Mouse (Mus musculus) forebrain, embryonic 14.5 days (tissue): Measurements from ENCODE around the gene Ubr4. TPM values are rescaled to one million over a fixed set of nuclear protein-coding genes. Genes with fewer than 3 reads are reported as not detected.
A peak's percentile ranks its signal among the peaks of the same experiment; 100 is the strongest.

Source experiments
- ATAC-seq: fragments of 200-750 bp; cut with Nextera tagmentation; 2 replicates; pipeline ENCODE4 v1.8.0; 2017; ENCODE audit warnings: mild to moderate bottlenecking, moderate library complexity
- DNase-seq: peaks from one replicate; pipeline ENCODE4 v3.0.0-alpha.2; 2015; ENCODE audit warnings: low spot score
- H3K27ac ChIP-seq: fragments of 300-500 bp; sonication (generic); 2 replicates; pipeline ENCODE4 v1.5.1; 2014; ENCODE audit warnings: low read depth, mild to moderate bottlenecking, control low read depth, low read length, moderate library complexity
- H3K27me3 ChIP-seq: fragments of 300-500 bp; sonication (generic); replicated peaks from 2 replicates; pipeline ENCODE4 v1.6.1; 2014; ENCODE audit warnings: low read length, control low read depth, mixed read lengths; ENCODE audit not compliant: control insufficient read depth, insufficient read depth
- H3K36me3 ChIP-seq: fragments of 300-500 bp; sonication (generic); 2 replicates; pipeline ENCODE4 v1.6.1; 2014; ENCODE audit warnings: low read length, control low read depth; ENCODE audit not compliant: control insufficient read depth, insufficient read depth
- H3K4me1 ChIP-seq: fragments of 300-500 bp; sonication (generic); 2 replicates; pipeline ENCODE4 v1.6.1; 2014; ENCODE audit warnings: antibody characterized with exemption, low read length, control low read depth; ENCODE audit not compliant: control insufficient read depth, insufficient read depth
- H3K4me2 ChIP-seq: fragments of 300-500 bp; sonication (generic); 2 replicates; pipeline ENCODE4 v1.6.1; 2014; ENCODE audit warnings: mild to moderate bottlenecking, control low read depth, low read length
- H3K4me3 ChIP-seq: fragments of 300-500 bp; sonication (generic); 2 replicates; pipeline ENCODE4 v1.5.1; 2014; ENCODE audit warnings: low read depth, low read length, control low read depth
- H3K9ac ChIP-seq: fragments of 300-500 bp; sonication (generic); 2 replicates; pipeline ENCODE4 v1.6.1; 2014; ENCODE audit warnings: mild to moderate bottlenecking, low read length, control low read depth, moderate library complexity
- H3K9me3 ChIP-seq: fragments of 300-500 bp; sonication (generic); replicated peaks from 2 replicates; pipeline ENCODE4 v1.6.1; 2016; ENCODE audit warnings: low read length, control low read depth, mixed read lengths; ENCODE audit not compliant: control insufficient read depth
- WGBS: fragments of 180-500 bp; shearing (Covaris S2); extraction: QIAGEN DNeasy Blood & Tissue Kit; methylation state at CpG from one replicate; pipeline ENCODE4 v1.1.7; 2014; 5-methylcytosine and 5-hydroxymethylcytosine counted together
- polyA plus RNA-seq: library from polyadenylated mRNA; unstranded; fragments of >200 nt; fragmentation: Nextera tagmentation; extraction: Ambion mirVana; gene quantifications from 2 replicates; pipeline ENCODE4 v1.2.1, GENCODE M21; 2014

Gene Ubr4
- polyA plus RNA-seq, 1 experiment from 2014 or later: 51.3 TPM

DNA sequence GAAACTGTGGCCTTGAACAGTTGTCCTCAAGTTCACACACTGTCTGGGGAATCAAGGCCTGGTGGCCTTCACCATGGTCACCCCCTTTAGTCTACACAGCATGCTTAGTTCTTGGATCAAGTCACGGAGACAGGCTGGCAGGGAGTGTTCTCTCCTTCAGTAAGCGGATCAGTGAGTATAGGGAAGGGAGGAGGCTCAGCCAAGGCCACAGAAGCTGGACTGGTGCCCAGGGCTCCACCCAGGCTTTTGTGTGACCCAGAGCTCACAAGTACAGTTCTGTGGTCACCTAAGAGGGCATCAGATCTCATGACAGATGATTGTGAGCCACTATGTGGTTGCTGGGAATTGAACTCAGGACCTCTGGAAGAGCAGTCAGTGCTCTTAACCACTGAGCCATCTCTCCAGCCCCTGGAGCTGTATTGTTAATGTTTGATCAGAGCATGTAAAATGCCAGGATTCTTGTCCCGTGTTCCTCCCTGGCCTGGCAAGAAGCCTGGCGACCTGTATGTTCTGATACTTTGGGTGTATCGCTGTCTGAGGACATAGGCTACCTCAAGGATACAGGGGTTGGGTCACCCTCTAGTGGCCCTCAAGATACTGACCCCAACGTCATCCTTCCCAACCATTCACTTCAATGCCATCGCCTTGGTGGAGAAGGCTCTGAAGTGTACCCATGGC, 10.7 kb upstream of the Ubr4 start:
- Histone ChIP-seq H3K36me3 (peaks cover 14% of the 10 kb centered on the region), H3K9ac (no peak overlapping the region), H3K4me2 (no peak overlapping the region), H3K9me3 (no peaks in the 10 kb centered on the region), H3K27me3 (peaks cover 5% of the 10 kb centered on the region; the same call in 1 of the 2 replicates), H3K27ac (no peak overlapping the region), H3K4me1 (no peaks in the 10 kb centered on the region), H3K4me3 (no peak overlapping the region)
- no peak for ATAC-seq
- 66% methylated on average over 7 of the region's 7 CpGs for WGBS
- DNase-seq: no peak

DNA sequence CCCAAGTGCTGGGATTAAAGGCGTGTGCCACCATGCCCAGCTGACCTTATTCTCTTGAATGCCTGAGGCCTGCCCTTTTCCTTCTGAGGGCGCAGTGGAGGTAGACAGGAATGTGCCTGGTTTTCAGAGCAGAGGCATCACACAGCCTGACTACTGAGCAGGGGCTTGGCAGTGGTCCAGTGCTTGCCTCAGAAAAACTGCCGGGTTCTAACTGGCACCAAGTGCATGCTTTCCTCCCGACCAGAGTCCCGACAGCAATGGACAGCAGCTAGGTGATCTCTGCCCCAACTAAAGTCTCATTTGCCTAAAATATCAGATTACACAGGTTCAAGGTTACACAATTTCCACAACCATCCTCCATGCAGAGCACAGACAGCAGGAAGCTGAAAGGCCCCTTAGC, 8.7 kb upstream of the Ubr4 start:
- ATAC-seq: no peak
- DNase-seq: peak; percentile 23

GRCm38 (mm10) chr4:139345416-139346019, 6.9 kb upstream of the Ubr4 start:
- no peak for ATAC-seq
- Histone ChIP-seq H3K4me2 (no peak overlapping the region), H3K4me3 (no peak overlapping the region), H3K27me3 (no peaks in the 10 kb centered on the region), H3K9ac (no peak overlapping the region), H3K4me1 (no peaks in the 10 kb centered on the region), H3K36me3 (peaks cover 42% of the 10 kb centered on the region), H3K9me3 (no peaks in the 10 kb centered on the region), H3K27ac (no peak overlapping the region)
- 71% methylated on average over 23 of the region's 23 CpGs for WGBS
- DNase-seq: no peak

More for the DNA sequence above, 8.7 kb upstream of the Ubr4 start:
- Histone ChIP-seq H3K27me3 (no peaks in the 10 kb centered on the region), H3K4me2 (no peak overlapping the region), H3K4me3 (no peak overlapping the region), H3K9me3 (no peaks in the 10 kb centered on the region), H3K27ac (no peak overlapping the region), H3K4me1 (no peaks in the 10 kb centered on the region), H3K36me3 (peaks cover 32% of the 10 kb centered on the region), H3K9ac (no peak overlapping the region)
- WGBS: 49% methylated on average over 5 of the region's 5 CpGs

GRCm38 (mm10) chr4:139352832-139353231, 423 bp downstream of the Ubr4 start:
- Histone ChIP-seq H3K27me3 (no peaks in the 10 kb centered on the region), H3K4me1 (peaks cover 10% of the 10 kb centered on the region), H3K4me3 (peak overlapping the region; percentile 83), H3K27ac (peak overlapping the region; percentile 95; the same call in 1 of the 2 replicates), H3K9ac (peak overlapping the region; percentile 87), H3K36me3 (peaks cover 50% of the 10 kb centered on the region), H3K4me2 (peak overlapping the region; percentile 98), H3K9me3 (no peaks in the 10 kb centered on the region)
- ATAC-seq (no peak), DNase-seq (no peak)
- WGBS: 0% methylated on average over 7 of the region's 7 CpGs

- DNase-seq (no peak), ATAC-seq (no peak)
- Histone ChIP-seq H3K9ac (no peak overlapping the region), H3K27ac (no peak overlapping the region), H3K4me3 (no peak overlapping the region), H3K36me3 (peaks cover 73% of the 10 kb centered on the region), H3K9me3 (no peaks in the 10 kb centered on the region), H3K4me2 (no peak overlapping the region), H3K4me1 (peaks cover 4% of the 10 kb centered on the region), H3K27me3 (no peaks in the 10 kb centered on the region)
- 87% methylated on average over 3 of the region's 3 CpGs for WGBS
Measured at GRCm38 (mm10) chr4:139357211-139357610, 4.8 kb downstream of the Ubr4 start.

DNA sequence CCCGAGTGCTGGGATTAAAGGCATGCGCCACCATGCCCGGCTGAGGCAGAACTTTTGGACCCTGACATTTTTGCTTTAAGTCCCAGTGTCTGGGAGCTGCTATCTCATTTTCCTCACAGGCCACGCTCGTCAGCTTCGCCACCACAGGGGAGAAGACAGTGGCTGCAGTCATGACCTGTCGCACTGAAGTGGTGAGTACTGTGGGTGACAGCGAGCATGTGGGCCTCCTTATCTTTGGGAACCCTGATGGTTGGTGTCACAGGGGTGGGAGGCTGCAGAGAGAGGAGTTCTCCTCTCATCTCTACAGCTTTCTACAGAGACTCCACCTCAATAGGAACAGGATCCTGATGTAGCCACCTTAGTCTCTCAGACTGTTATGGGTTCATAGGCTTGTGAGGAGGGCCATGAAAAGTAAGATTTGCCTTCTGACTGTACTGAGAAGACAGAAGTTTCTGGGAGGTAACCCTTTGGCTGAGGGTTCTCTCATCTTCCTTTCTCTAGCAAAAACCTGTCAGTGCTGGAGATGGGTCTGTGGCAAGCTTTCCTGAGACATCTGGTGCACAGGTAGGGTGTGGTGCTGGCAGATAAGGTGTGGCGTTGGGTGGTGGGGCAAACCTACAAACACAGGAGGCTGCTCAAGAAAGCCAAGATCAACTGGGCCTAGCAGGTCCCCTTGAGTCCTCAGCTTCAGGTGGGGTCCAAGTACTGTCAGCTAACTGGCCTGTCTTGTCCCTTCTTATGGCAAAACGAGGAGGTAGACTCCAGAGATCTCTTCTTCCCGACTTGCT, 8.5 kb downstream of the Ubr4 start:
- Histone ChIP-seq H3K4me3 (no peak overlapping the region), H3K27me3 (no peaks in the 10 kb centered on the region), H3K27ac (no peak overlapping the region), H3K9ac (no peak overlapping the region), H3K9me3 (no peaks in the 10 kb centered on the region), H3K4me2 (no peak overlapping the region), H3K4me1 (no peaks in the 10 kb centered on the region), H3K36me3 (peaks cover 95% of the 10 kb centered on the region)
- ATAC-seq (no peak), DNase-seq (no peak)
- WGBS: 96% methylated on average over 11 of the region's 11 CpGs

DNA sequence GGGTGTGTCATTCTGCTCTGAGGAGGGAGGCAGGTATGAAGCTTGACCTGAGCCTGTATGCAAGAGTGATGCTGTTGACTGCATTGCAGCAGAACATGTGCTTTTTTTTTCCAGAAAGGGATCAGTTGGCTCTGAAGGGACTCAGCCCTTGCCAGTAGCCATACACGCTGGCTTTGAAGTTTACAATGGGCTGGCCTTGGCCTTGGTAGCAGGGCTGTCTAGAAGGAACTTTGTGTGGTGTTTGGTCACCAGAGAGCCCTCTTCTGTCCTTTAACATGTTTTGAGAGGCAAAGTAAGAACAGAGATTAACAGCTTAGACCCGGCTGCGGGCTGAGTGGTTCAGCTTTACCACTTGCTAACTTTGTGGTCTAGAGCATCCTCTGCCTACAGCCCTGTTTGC, 14.9 kb downstream of the Ubr4 start:
- Histone ChIP-seq H3K27ac (no peak overlapping the region), H3K4me2 (no peak overlapping the region), H3K4me3 (no peak overlapping the region), H3K9me3 (no peaks in the 10 kb centered on the region), H3K36me3 (peaks cover 95% of the 10 kb centered on the region), H3K27me3 (no peaks in the 10 kb centered on the region), H3K4me1 (no peaks in the 10 kb centered on the region), H3K9ac (no peak overlapping the region)
- DNase-seq (no peak), ATAC-seq (no peak)
- WGBS: 94% methylated on average over 3 of the region's 3 CpGs

DNA sequence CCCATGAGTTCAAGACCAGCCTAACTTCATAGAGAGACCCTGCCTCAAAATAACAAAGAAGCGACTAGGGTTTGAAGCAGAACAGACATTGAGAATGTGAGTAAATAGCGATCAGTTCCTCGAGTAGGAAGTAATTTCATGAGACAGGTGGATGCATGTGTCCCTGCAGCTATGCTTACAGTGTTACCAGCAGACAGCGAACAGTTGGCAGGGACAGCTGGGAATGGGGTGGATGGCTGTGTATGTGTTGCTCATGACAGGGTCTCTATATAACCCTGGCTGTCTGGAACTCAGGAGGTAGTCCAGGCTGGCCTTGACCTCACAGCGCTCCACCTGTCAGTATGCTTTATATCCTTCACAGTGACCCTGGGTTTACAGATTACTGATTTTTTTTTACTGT, 15.6 kb downstream of the Ubr4 start:
- Histone ChIP-seq H3K9ac (no peak overlapping the region), H3K4me2 (no peak overlapping the region), H3K4me1 (no peaks in the 10 kb centered on the region), H3K9me3 (no peaks in the 10 kb centered on the region), H3K4me3 (no peak overlapping the region), H3K36me3 (peaks cover 95% of the 10 kb centered on the region), H3K27ac (no peak overlapping the region), H3K27me3 (no peaks in the 10 kb centered on the region)
- ATAC-seq (no peak), DNase-seq (no peak)
- WGBS: 96% methylated on average over 5 of the region's 5 CpGs

DNA sequence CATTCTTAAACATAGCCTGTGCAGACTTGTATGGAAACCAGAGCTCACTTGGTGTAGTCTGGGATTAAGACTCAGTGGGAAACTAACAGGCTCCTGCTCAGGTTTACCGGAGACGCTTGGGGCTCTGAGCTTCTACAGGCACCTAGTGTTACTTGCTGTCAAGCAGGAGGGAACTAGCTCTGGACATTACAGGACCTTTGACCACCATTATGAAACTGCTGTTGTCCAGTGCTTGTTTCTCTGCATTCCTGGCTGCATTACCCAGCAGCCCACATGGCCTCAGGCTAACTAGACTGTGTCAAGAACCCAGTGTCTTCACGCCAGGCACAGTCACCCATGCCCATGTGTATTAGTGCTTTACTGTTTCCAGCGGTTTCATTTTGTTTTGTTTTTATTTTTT, 20.7 kb downstream of the Ubr4 start:
- Histone ChIP-seq H3K4me2 (no peak overlapping the region), H3K4me1 (no peaks in the 10 kb centered on the region), H3K27me3 (no peaks in the 10 kb centered on the region), H3K36me3 (peaks cover 90% of the 10 kb centered on the region), H3K27ac (no peak overlapping the region), H3K9me3 (no peaks in the 10 kb centered on the region), H3K4me3 (no peak overlapping the region), H3K9ac (no peak overlapping the region)
- 93% methylated on average over 4 of the region's 4 CpGs for WGBS
- ATAC-seq: no peak
- DNase-seq: no peak
